Mouse (Mus musculus): Measurements from ENCODE around the gene Rnft1.

- TF ChIP-seq CTCF (IDR thresholded peaks at IDR 0.05; ENCODE audit: control insufficient read depth, insufficient read depth, insufficient read length): no peak
- TF ChIP-seq USF1 (IDR thresholded peaks at IDR 0.05; ENCODE audit: low read depth): no peak
These were observed 59.6 kb downstream of the Rnft1 start for GRCm38 (mm10) chr11:86543960-86544638.

Data from C2C12 (cell line).